Mouse (Mus musculus) bone marrow, adult 2 months (tissue): ENCODE data around the gene Kdm6a.

Experiments used
- CTCF ChIP-seq: fragments of 200-500 bp; IDR thresholded peaks from 2 replicates; pipeline ENCODE4 v1.5.1; 2011; ENCODE audit warnings: low read length, control low read depth; ENCODE audit not compliant: control insufficient read depth, insufficient read depth
- POLR2A ChIP-seq: fragments of 200-500 bp; IDR thresholded peaks from 2 replicates; pipeline ENCODE4 v1.6.1; 2011; ENCODE audit warnings: low read depth, mild to moderate bottlenecking, control low read depth, low read length, borderline replicate concordance; ENCODE audit not compliant: control insufficient read depth

GRCm38 (mm10) chrX:18162861-18163731 lies 721 bp downstream of the Kdm6a start:
- TF ChIP-seq POLR2A (no peak), CTCF (no peak)
